Mouse (Mus musculus) CH12.LX (cell line): ENCODE data around the gene Gm5773. TPM values are rescaled to one million over a fixed set of nuclear protein-coding genes. Genes with fewer than 3 reads are reported as not detected.
"Not testable (repeated sequence)": the region's sequence is repeated elsewhere in the genome, so short reads cannot be mapped to it uniquely, and the experiment has no call there.

Experiments
- DNase-seq: peaks from one replicate; pipeline ENCODE4 v3.0.0-alpha.2; 2013; ENCODE audit errors: extremely low read depth
- H3K27ac ChIP-seq: 2 replicates; pipeline ENCODE4 v1.5.1; 2012; ENCODE audit warnings: low read depth, mild to moderate bottlenecking, control low read depth, moderate library complexity; ENCODE audit not compliant: insufficient read depth
- H3K27me3 ChIP-seq: replicated peaks from 2 replicates; pipeline ENCODE3; 2012; ENCODE audit warnings: inconsistent platforms
- H3K36me3 ChIP-seq, 2 experiments: replicated peaks in 1 of 2; 2 replicates each; pipeline versions ENCODE3 to v1.6.1; 2012; ENCODE audit warnings: inconsistent platforms in 1 of 2, low read length in 1 of 2, mild to moderate bottlenecking in 1 of 2, mixed read lengths in 1 of 2, moderate library complexity in 1 of 2; ENCODE audit not compliant: control insufficient read depth in 1 of 2, insufficient read depth in 1 of 2
- H3K4me1 ChIP-seq, 2 experiments: 2 replicates each; pipeline ENCODE4 v1.6.1; 2012; ENCODE audit warnings: inconsistent platforms in 1 of 2, moderate library complexity in 1 of 2; ENCODE audit not compliant: insufficient read depth in 2 of 2, control insufficient read depth in 1 of 2
- H3K4me2 ChIP-seq: 2 replicates; pipeline ENCODE4 v1.6.1; 2012; ENCODE audit warnings: low read depth, mild to moderate bottlenecking, control low read depth; ENCODE audit not compliant: poor library complexity, insufficient read depth, severe bottlenecking
- H3K4me3 ChIP-seq, 3 experiments: fragments of 150-350 bp in 1 of 3; sonication (generic) in 1 of 3; replicated peaks in 1 of 3; 2 replicates each; pipeline versions ENCODE3 to v1.5.1; 2011 to 2012; ENCODE audit warnings: low read depth in 2 of 3, low read length in 2 of 3, mild to moderate bottlenecking in 2 of 3, moderate library complexity in 2 of 3, control low read depth in 1 of 3, improper control_type of control experiment in 1 of 3, inconsistent platforms in 1 of 3, mixed read lengths in 1 of 3; ENCODE audit not compliant: poor library complexity in 1 of 3
- H3K79me2 ChIP-seq: replicated peaks from 2 replicates; pipeline ENCODE4 v1.6.1; 2012; ENCODE audit warnings: mild to moderate bottlenecking, moderate library complexity; ENCODE audit not compliant: control insufficient read depth, poor library complexity, insufficient read depth, severe bottlenecking; ENCODE audit errors: extremely low read depth
- H3K9ac ChIP-seq: 2 replicates; pipeline ENCODE4 v1.6.1; 2012; ENCODE audit warnings: low read depth, mild to moderate bottlenecking, control low read depth, moderate library complexity; ENCODE audit not compliant: insufficient read depth
- H3K9me3 ChIP-seq: replicated peaks from 2 replicates; pipeline ENCODE3; 2012; ENCODE audit warnings: low read length, inconsistent platforms, mixed read lengths
- CTCF ChIP-seq, 2 experiments: IDR thresholded peaks in 1 of 2; conservative IDR thresholded peaks in 1 of 2; 2 replicates each; pipeline ENCODE4 v1.5.1; 2011 to 2012; ENCODE audit warnings: low read depth in 2 of 2, low read length in 2 of 2, improper control_type of control experiment in 1 of 2, inconsistent platforms in 1 of 2, mild to moderate bottlenecking in 1 of 2, moderate library complexity in 1 of 2
- RAD21 ChIP-seq: IDR thresholded peaks from 2 replicates; pipeline ENCODE4 v1.6.1; 2011; ENCODE audit warnings: low read depth, mild to moderate bottlenecking, low read length, improper control_type of control experiment, moderate library complexity
- SMC3 ChIP-seq: IDR thresholded peaks from 2 replicates; pipeline ENCODE4 v1.6.1; 2011; ENCODE audit warnings: low read depth, low read length, improper control_type of control experiment
- dilution Hi-C: fragments of 300-500 bp; cut with MboI; formaldehyde crosslinking; loops from 2 replicates; pipeline ENCODE4 v1.14.3; 2020; ENCODE audit warnings: low sequenced_read_pairs; ENCODE audit not compliant: extremely low pct_unique_long_range_greater_than_20kb, extremely low pct_ligation_motif_present
- in situ Hi-C: fragments of 300-500 bp; cut with MboI; formaldehyde crosslinking; loops from 3 replicates; pipeline ENCODE4 v1.14.3; 2019; ENCODE audit warnings: low sequenced_read_pairs, low pct_ligation_motif_present, low pct_unique_long_range_greater_than_20kb, mixed read lengths
- polyA plus RNA-seq: library from polyadenylated mRNA; unstranded; fragments of >175 nt; gene quantifications from 2 replicates; pipeline ENCODE4 v1.2.1, GENCODE M21; 2012; ENCODE audit warnings: low read depth; ENCODE audit not compliant: insufficient read length
- total RNA-seq, 2 experiments: library from RNA; depleted of rRNA; stranded (reverse); fragments of 300-350 nt in 1 of 2; fragments of >200 nt in 1 of 2; gene quantifications; 2 replicates each; pipeline ENCODE4 v1.2.3; 2012 to 2014

The Gm5773 gene
- total and polyA plus RNA-seq, 3 experiments, result not detected

DNA sequence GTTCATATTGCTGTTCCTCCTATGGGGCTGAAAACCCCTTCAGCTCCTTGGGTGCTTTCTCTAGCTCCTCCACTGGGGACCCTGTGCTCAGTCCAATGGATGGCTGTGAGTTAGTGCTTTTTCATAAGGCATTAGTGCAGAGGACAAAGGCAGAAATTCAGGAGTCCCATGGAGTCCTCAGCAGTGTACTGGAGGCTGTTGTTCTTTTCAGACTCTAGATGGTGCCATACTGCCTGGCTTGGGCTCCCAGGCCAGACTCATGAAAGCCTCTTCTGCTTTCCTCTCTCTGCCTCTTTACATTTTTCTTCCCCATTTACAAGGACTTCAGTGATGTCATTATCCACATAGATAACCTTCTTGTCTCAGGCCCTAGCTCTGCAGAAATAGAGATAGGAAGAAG lies 40.5 kb downstream of the Gm5773 start:
- not testable (repeated sequence) for H3K36me3 ChIP-seq

More for the DNA sequence above, 40.5 kb downstream of the Gm5773 start:
- in situ Hi-C loops, dilution Hi-C loops, H3K9me3 ChIP-seq, H3K4me3 ChIP-seq, H3K4me1 ChIP-seq, H3K27me3 ChIP-seq, H3K9ac ChIP-seq, H3K79me2 ChIP-seq, H3K27ac ChIP-seq, H3K4me2 ChIP-seq: not testable (repeated sequence)
- TF ChIP-seq CTCF (conservative IDR thresholded peaks at IDR 0.05 in 1 of 2, IDR thresholded peaks at IDR 0.05 in 1 of 2; ENCODE audit: low read depth in 2 of 2, low read length in 2 of 2) (peak in 1 of 2 experiments; percentile 45; a peak in 2 of 4 replicates), SMC3 (0 out of 2 replicates have a peak, but pooled peaks have one; percentile 9), RAD21 (peak; percentile 37)
- peak; percentile 5 for DNase-seq

Other genes with a start within 250 kb of the Gm5773 start
- gene S100a10, start 217.9 kb upstream of the Gm5773 start, total RNA-seq (2012; rRNA removed), result 352 and 369 TPM in 2 replicates
- gene S100a10, start 217.9 kb upstream of the Gm5773 start, total RNA-seq (2014; rRNA removed), result 429 and 518 TPM in 2 replicates
- gene S100a10, start 217.9 kb upstream of the Gm5773 start, polyA plus RNA-seq, result 213 and 259 TPM in 2 replicates
- not detected in 2 replicates for gene Tdpoz2, start 120.3 kb upstream of the Gm5773 start, total RNA-seq (2012; rRNA removed)
- not detected in 2 replicates for gene Tdpoz2, start 120.3 kb upstream of the Gm5773 start, total RNA-seq (2014; rRNA removed)
- not detected in 2 replicates for gene Tdpoz2, start 120.3 kb upstream of the Gm5773 start, polyA plus RNA-seq
- not detected in 2 replicates for gene Tdpoz1, start 96.7 kb upstream of the Gm5773 start, total RNA-seq (2012; rRNA removed)
- not detected in 2 replicates for gene Tdpoz1, start 96.7 kb upstream of the Gm5773 start, total RNA-seq (2014; rRNA removed)
- gene Tdpoz1, start 96.7 kb upstream of the Gm5773 start, polyA plus RNA-seq, result not detected in 2 replicates
- gene Gm37596, start 79.9 kb upstream of the Gm5773 start, total RNA-seq (2012; rRNA removed), result not detected in 2 replicates
- not detected in 2 replicates for gene Gm37596, start 79.9 kb upstream of the Gm5773 start, total RNA-seq (2014; rRNA removed)
- not detected in 2 replicates for gene Gm37596, start 79.9 kb upstream of the Gm5773 start, polyA plus RNA-seq
- not detected in 2 replicates for gene Tdpoz4, start 23.4 kb downstream of the Gm5773 start, total RNA-seq (2012; rRNA removed)
- not detected in 2 replicates for gene Tdpoz4, start 23.4 kb downstream of the Gm5773 start, total RNA-seq (2014; rRNA removed)
- not detected in 2 replicates for gene Tdpoz4, start 23.4 kb downstream of the Gm5773 start, polyA plus RNA-seq
- not detected in 2 replicates for gene Tdpoz3, start 53.0 kb downstream of the Gm5773 start, total RNA-seq (2012; rRNA removed)
- gene Tdpoz3, start 53.0 kb downstream of the Gm5773 start, total RNA-seq (2014; rRNA removed), result not detected in 2 replicates
- not detected in 2 replicates for gene Tdpoz3, start 53.0 kb downstream of the Gm5773 start, polyA plus RNA-seq
- gene Gm9117, start 170.5 kb downstream of the Gm5773 start, total RNA-seq (2012; rRNA removed), result not detected in 2 replicates
- not detected in 2 replicates for gene Gm9117, start 170.5 kb downstream of the Gm5773 start, total RNA-seq (2014; rRNA removed)
- gene Gm9117, start 170.5 kb downstream of the Gm5773 start, polyA plus RNA-seq, result not detected in 2 replicates
- 0.17 TPM in 1 of 2 replicates, not detected in the other for gene Tdpoz5, start 188.3 kb downstream of the Gm5773 start, total RNA-seq (2012; rRNA removed)
- gene Tdpoz5, start 188.3 kb downstream of the Gm5773 start, total RNA-seq (2014; rRNA removed), result not detected in 2 replicates
- not detected in 2 replicates for gene Tdpoz5, start 188.3 kb downstream of the Gm5773 start, polyA plus RNA-seq